Mouse (Mus musculus): ENCODE measurements around the gene Dcun1d2. TPM values are rescaled to one million over a fixed set of nuclear protein-coding genes. Genes with fewer than 3 reads are reported as not detected.

The Dcun1d2 gene
- polyA plus RNA-seq, 1 experiment from 2014 or later = 35.5 TPM

DNA sequence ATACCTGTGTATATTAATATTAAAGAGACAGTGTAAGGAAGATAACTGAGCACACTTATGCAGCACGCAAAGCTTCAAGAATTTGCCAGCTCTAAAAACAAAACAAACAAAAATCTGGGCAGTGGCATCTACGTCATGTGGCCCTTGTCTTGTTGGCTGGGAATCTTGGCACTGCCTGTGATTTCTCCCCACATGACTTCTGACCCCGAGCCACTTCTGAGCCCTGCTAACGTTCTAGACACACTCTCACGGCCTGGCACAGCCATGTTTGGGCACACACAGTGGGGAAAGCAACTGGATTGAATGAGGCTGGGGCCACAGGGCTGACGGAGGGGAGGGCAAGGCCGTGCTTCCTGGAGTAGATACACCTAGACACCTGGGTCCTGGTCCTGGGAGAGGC is 47.2 kb downstream of the Dcun1d2 start:
- 82% methylated on average over 7 of the region's 7 CpGs for WGBS
- ATAC-seq = no peak

DNA sequence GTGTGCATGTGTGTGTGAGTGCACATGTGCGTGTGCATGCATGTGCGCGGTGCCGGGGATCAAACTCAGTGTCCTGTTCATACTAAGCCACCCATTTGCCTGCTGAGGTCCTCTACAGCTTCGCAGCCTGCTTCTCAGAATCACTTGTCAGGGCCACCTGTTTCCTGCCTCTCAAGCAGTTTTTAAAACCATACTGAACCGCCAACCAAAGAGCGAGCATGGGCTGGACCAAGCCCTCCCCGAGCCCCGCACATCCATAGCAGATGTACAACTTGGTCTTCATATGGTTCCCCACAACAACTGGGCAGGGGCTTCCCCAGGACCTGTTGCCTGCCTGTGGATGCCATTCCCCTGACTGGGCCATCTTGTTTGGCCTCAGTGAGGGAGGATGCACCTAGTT is 47.9 kb downstream of the Dcun1d2 start:
- Histone ChIP-seq H3K9me3 (replicated peaks; ENCODE audit: control insufficient read depth, low read length, poor library complexity, severe bottlenecking) (no peaks in the 10 kb centered on the region), H3K4me1 (ENCODE audit: control insufficient read depth, insufficient read depth, low read length) (no peaks in the 10 kb centered on the region), H3K36me3 (ENCODE audit: control insufficient read depth, insufficient read depth, low read length) (no peaks in the 10 kb centered on the region), H3K27me3 (ENCODE audit: control insufficient read depth, insufficient read depth, low read depth, low read length) (no peaks in the 10 kb centered on the region), H3K4me3 (ENCODE audit: low read depth, low read length) (no peak overlapping the region), H3K9ac (ENCODE audit: low read depth, low read length) (no peak overlapping the region), H3K4me2 (ENCODE audit: low read length) (no peak overlapping the region), H3K27ac (ENCODE audit: low read length) (no peak overlapping the region)
- 90% methylated on average over 9 of the region's 9 CpGs for WGBS
- no peak for ATAC-seq

More for the DNA sequence above, 47.2 kb downstream of the Dcun1d2 start:
- Histone ChIP-seq H3K4me1 (ENCODE audit: control insufficient read depth, insufficient read depth, low read length) (no peaks in the 10 kb centered on the region), H3K27me3 (ENCODE audit: control insufficient read depth, insufficient read depth, low read depth, low read length) (no peaks in the 10 kb centered on the region), H3K4me3 (ENCODE audit: low read depth, low read length) (no peak overlapping the region), H3K4me2 (ENCODE audit: low read length) (no peak overlapping the region), H3K36me3 (ENCODE audit: control insufficient read depth, insufficient read depth, low read length) (no peaks in the 10 kb centered on the region), H3K9ac (ENCODE audit: low read depth, low read length) (no peak overlapping the region), H3K27ac (ENCODE audit: low read length) (no peak overlapping the region), H3K9me3 (replicated peaks; ENCODE audit: control insufficient read depth, low read length, poor library complexity, severe bottlenecking) (no peaks in the 10 kb centered on the region)

DNA sequence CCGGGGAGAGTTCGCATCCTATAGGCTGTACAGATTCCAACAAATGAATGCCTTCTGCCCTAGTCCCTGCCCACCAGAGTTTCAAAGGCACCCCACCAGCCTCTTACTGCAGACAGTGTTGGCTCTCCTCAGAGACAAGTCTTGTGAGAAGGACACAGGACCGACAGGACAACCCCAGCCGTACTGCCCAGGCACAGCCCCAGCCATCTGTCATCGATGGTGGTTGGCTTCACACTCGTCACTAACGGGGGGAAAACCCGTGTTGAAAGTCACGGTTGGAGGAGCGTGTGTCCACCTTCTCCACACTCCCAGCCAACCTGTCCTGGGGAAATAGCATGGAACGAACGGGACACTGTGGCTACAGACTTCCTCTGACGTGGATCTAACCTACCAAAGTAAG is 53.1 kb downstream of the Dcun1d2 start:
- H3K27me3 ChIP-seq (ENCODE audit: control insufficient read depth, insufficient read depth, low read depth, low read length) = no peaks in the 10 kb centered on the region
- WGBS = 88% methylated on average over 13 of the region's 13 CpGs
- H3K4me2 ChIP-seq (ENCODE audit: low read length) = no peak overlapping the region
- H3K9me3 ChIP-seq (replicated peaks; ENCODE audit: control insufficient read depth, low read length, poor library complexity, severe bottlenecking) = no peaks in the 10 kb centered on the region
- H3K9ac ChIP-seq (ENCODE audit: low read depth, low read length) = no peak overlapping the region
- H3K27ac ChIP-seq (ENCODE audit: low read length) = no peak overlapping the region
- no peak overlapping the region for H3K4me3 ChIP-seq (ENCODE audit: low read depth, low read length)
- H3K36me3 ChIP-seq (ENCODE audit: control insufficient read depth, insufficient read depth, low read length) = no peaks in the 10 kb centered on the region
- ATAC-seq = no peak
- H3K4me1 ChIP-seq (ENCODE audit: control insufficient read depth, insufficient read depth, low read length) = no peaks in the 10 kb centered on the region

DNA sequence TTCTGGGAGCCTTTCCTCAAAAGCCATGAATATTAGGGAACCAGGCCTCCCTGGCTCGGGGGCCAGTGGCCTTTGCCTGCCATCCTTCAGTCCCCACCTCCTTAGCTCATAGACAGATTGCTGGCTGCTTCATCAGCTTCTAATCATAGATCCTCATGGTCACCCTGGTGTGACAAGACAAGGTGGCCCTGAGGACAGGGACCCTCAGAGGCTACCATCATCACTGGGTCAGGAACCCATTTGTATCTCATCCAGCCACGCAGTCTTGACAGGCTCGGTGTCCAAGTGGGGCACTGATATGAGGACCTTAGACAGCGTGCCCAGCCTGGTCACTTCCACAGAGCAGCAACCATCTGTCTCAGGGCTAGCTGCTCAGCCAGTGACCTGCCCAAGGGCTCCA is 57.5 kb downstream of the Dcun1d2 start:
- H3K4me1 ChIP-seq (ENCODE audit: control insufficient read depth, insufficient read depth, low read length) = no peaks in the 10 kb centered on the region
- H3K4me3 ChIP-seq (ENCODE audit: low read depth, low read length) = no peak overlapping the region
- ATAC-seq = no peak
- WGBS = 89% methylated on average over 4 of the region's 4 CpGs
- no peak overlapping the region for H3K4me2 ChIP-seq (ENCODE audit: low read length)
- no peak overlapping the region for H3K9ac ChIP-seq (ENCODE audit: low read depth, low read length)
- H3K27me3 ChIP-seq (ENCODE audit: control insufficient read depth, insufficient read depth, low read depth, low read length) = no peaks in the 10 kb centered on the region
- H3K36me3 ChIP-seq (ENCODE audit: control insufficient read depth, insufficient read depth, low read length) = no peaks in the 10 kb centered on the region
- H3K9me3 ChIP-seq (replicated peaks; ENCODE audit: control insufficient read depth, low read length, poor library complexity, severe bottlenecking) = no peaks in the 10 kb centered on the region
- H3K27ac ChIP-seq (ENCODE audit: low read length) = no peak overlapping the region

DNA sequence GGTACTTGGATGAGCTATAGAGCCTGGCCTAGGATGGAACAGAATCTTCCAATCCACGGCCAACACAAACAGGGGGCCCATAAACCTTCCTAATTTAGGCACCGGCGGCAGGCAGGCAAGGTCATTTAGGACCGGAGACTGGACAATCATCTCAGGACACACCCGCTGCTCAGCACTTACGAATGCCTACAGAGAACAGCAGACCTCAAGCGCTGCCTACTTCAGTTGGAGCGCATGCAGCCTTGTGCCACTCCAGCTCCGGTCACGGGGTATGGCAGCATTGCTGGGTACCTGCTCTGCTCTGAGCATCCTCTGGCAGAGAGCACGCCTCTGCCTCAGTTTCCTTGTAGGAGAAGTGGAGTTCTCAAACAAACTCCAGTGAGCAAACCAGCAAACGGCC is 58.1 kb downstream of the Dcun1d2 start:
- ATAC-seq = no peak
- Histone ChIP-seq H3K27me3 (ENCODE audit: control insufficient read depth, insufficient read depth, low read depth, low read length) (no peaks in the 10 kb centered on the region), H3K9ac (ENCODE audit: low read depth, low read length) (no peak overlapping the region), H3K4me2 (ENCODE audit: low read length) (no peak overlapping the region), H3K27ac (ENCODE audit: low read length) (no peak overlapping the region), H3K4me1 (ENCODE audit: control insufficient read depth, insufficient read depth, low read length) (no peaks in the 10 kb centered on the region), H3K36me3 (ENCODE audit: control insufficient read depth, insufficient read depth, low read length) (no peaks in the 10 kb centered on the region), H3K4me3 (ENCODE audit: low read depth, low read length) (no peak overlapping the region), H3K9me3 (replicated peaks; ENCODE audit: control insufficient read depth, low read length, poor library complexity, severe bottlenecking) (no peaks in the 10 kb centered on the region)
- 86% methylated on average over 12 of the region's 12 CpGs for WGBS

DNA sequence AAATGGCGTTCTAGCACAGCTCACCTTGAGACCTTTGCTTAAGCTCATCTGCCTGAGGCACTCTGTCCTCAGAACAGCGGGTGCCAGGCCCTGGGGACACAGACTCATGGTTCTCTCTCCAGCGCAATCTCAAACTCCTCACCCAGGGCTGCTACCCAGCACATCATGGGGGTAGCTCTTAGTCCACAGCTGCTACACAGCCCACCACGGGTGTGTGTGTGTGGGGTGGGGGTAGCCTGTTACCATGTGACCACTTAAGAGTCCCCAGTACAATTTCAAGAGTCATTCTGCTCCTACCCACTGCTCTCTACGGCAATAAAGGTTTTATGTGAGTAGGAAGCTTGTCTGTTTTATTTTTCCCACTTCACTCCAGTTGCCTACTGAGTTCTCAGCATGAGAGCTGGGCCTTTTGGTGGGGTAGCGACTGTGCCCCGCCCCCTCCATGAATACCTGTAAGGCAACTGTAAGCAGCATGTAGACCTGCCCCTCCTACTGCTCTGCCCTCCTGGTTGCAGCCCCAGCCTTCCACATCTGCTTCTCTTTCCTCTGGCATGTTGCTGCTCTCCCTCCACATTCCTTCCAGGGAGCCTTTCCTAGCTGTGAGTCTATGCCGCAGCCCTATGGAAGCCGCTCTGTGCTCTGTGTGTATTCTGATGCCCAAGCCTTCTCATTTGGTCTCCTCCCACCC is 58.9 kb downstream of the Dcun1d2 start:
- Histone ChIP-seq H3K9ac (ENCODE audit: low read depth, low read length) (no peak overlapping the region), H3K27me3 (ENCODE audit: control insufficient read depth, insufficient read depth, low read depth, low read length) (no peaks in the 10 kb centered on the region), H3K4me3 (ENCODE audit: low read depth, low read length) (no peak overlapping the region), H3K4me2 (ENCODE audit: low read length) (no peak overlapping the region), H3K36me3 (ENCODE audit: control insufficient read depth, insufficient read depth, low read length) (no peaks in the 10 kb centered on the region), H3K27ac (ENCODE audit: low read length) (no peak overlapping the region), H3K4me1 (ENCODE audit: control insufficient read depth, insufficient read depth, low read length) (no peaks in the 10 kb centered on the region), H3K9me3 (replicated peaks; ENCODE audit: control insufficient read depth, low read length, poor library complexity, severe bottlenecking) (no peaks in the 10 kb centered on the region)
- WGBS = 57% methylated on average over 9 of the region's 9 CpGs
- ATAC-seq = no peak

DNA sequence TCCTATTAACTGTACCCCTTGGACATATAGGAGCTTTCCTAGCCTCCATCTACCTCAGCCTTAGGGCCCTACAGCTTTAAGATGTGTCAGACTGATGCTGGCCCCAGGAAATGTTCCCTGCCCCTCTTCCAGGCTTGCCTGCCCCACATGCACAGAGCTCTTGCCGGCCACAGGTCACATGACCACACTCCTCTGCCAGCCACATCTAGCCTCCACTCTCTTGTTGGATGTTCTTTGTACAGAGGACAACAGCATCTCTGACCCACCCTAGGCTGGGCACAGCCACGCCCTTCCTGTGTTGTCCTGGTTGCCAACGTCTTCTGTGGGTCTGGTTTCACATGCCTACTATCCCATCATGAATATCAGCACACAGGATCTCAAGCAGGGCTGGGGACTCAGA is 60.7 kb downstream of the Dcun1d2 start:
- H3K27me3 ChIP-seq (ENCODE audit: control insufficient read depth, insufficient read depth, low read depth, low read length) = no peaks in the 10 kb centered on the region
- no peak overlapping the region for H3K4me2 ChIP-seq (ENCODE audit: low read length)
- no peaks in the 10 kb centered on the region for H3K4me1 ChIP-seq (ENCODE audit: control insufficient read depth, insufficient read depth, low read length)
- H3K27ac ChIP-seq (ENCODE audit: low read length) = no peak overlapping the region
- WGBS = 74% methylated on average over 3 of the region's 3 CpGs
- no peaks in the 10 kb centered on the region for H3K36me3 ChIP-seq (ENCODE audit: control insufficient read depth, insufficient read depth, low read length)
- H3K9ac ChIP-seq (ENCODE audit: low read depth, low read length) = no peak overlapping the region
- ATAC-seq = no peak
- no peaks in the 10 kb centered on the region for H3K9me3 ChIP-seq (replicated peaks; ENCODE audit: control insufficient read depth, low read length, poor library complexity, severe bottlenecking)
- H3K4me3 ChIP-seq (ENCODE audit: low read depth, low read length) = no peak overlapping the region

DNA sequence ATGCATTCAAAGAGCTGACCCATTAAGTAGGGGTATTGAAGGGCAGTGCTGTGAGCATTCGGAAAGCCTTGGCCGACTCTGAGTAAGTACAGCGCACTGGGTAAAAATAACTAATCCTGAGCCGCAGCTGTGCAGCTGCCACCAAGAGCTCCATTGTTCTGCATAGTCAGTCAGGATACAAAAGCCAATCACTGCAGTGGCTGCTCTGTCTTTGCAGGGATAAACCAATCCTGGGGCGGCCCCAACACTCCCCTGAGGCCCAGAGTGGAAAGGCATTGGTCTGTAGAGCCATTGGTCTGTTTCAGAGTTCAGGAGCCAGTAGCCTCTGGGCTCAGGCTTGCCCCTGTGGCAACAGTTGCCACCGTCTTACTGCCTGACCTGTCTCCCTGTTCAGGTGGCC is 61.6 kb downstream of the Dcun1d2 start:
- peak; percentile 51; the same call in 1 of the 2 replicates for ATAC-seq
- WGBS = 7% methylated on average over 6 of the region's 6 CpGs

DNA sequence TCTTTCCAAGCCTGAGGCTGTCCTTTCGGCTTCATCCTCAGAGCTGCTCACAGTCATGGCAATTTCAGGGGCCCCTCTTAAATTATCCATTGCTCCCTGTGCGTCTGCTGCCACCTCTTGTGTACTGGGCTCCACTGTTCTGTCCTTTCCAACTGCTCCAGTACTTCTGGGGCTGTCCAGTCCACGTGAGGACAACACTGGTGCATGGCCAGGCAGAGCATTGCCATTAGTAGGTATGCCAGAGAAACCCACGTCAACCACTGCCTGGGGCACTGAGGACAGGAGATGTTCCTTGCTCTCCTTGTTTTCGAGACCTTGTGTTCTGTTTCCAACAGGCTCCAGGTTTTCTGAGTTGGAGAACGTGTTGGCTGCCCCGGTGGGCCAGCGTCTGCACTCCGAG is 63.5 kb downstream of the Dcun1d2 start:
- Histone ChIP-seq H3K27me3 (ENCODE audit: control insufficient read depth, insufficient read depth, low read depth, low read length) (no peaks in the 10 kb centered on the region), H3K9ac (ENCODE audit: low read depth, low read length) (no peak overlapping the region), H3K27ac (ENCODE audit: low read length) (no peak overlapping the region), H3K36me3 (ENCODE audit: control insufficient read depth, insufficient read depth, low read length) (no peaks in the 10 kb centered on the region), H3K9me3 (replicated peaks; ENCODE audit: control insufficient read depth, low read length, poor library complexity, severe bottlenecking) (no peaks in the 10 kb centered on the region), H3K4me3 (ENCODE audit: low read depth, low read length) (no peak overlapping the region), H3K4me2 (ENCODE audit: low read length) (no peak overlapping the region), H3K4me1 (ENCODE audit: control insufficient read depth, insufficient read depth, low read length) (no peaks in the 10 kb centered on the region)
- no peak for ATAC-seq
- WGBS = 91% methylated on average over 9 of the region's 9 CpGs

More for the DNA sequence above, 61.6 kb downstream of the Dcun1d2 start:
- no peak overlapping the region for H3K27ac ChIP-seq (ENCODE audit: low read length)
- no peak overlapping the region for H3K4me2 ChIP-seq (ENCODE audit: low read length)
- H3K9ac ChIP-seq (ENCODE audit: low read depth, low read length) = no peak overlapping the region
- H3K27me3 ChIP-seq (ENCODE audit: control insufficient read depth, insufficient read depth, low read depth, low read length) = no peaks in the 10 kb centered on the region
- H3K4me3 ChIP-seq (ENCODE audit: low read depth, low read length) = no peak overlapping the region
- no peaks in the 10 kb centered on the region for H3K4me1 ChIP-seq (ENCODE audit: control insufficient read depth, insufficient read depth, low read length)
- no peaks in the 10 kb centered on the region for H3K9me3 ChIP-seq (replicated peaks; ENCODE audit: control insufficient read depth, low read length, poor library complexity, severe bottlenecking)
- no peaks in the 10 kb centered on the region for H3K36me3 ChIP-seq (ENCODE audit: control insufficient read depth, insufficient read depth, low read length)

Measured in midbrain, embryonic 16.5 days (tissue).